Mouse (Mus musculus): ENCODE measurements around the gene Syn3.

DNA sequence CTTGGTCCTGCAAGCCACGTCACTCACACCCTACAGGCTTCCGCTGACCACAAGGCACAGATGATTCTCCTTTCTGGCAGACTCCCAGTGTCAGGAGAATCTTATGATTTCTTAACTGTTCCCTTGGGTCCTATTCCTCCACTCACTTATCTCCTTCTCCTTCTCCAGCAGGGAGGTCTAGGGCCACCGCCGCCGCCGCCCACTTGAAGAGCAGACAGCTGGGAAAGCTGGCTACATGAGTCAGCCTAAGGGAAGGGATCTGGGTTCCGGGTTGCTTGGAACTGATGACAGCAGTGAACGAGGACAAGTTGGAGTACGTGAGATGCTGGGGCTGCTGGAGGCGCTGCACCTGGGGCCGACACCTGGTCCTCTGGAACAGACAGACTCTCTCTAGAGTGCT, 372.2 kb downstream of the Syn3 start:
- TF ChIP-seq POLR2A (IDR thresholded peaks at IDR 0.05; ENCODE audit: low read depth, low read length) (no peak), CTCF (IDR thresholded peaks at IDR 0.05; ENCODE audit: extremely low read depth, insufficient read depth, insufficient read length, insufficient replicate concordance) (no peak)
